Mouse (Mus musculus) heart, postnatal 0 days (tissue): ENCODE results near the gene Sntg2. TPM values are rescaled to one million over a fixed set of nuclear protein-coding genes. Genes with fewer than 3 reads are reported as not detected.

Experiments used
- ATAC-seq: fragments of 200-750 bp; cut with Nextera tagmentation; 2 replicates; pipeline ENCODE4 v1.8.0; 2017; ENCODE audit warnings: low read depth, moderate number of reproducible peaks, moderate library complexity; ENCODE audit not compliant: insufficient read depth
- DNase-seq: peaks from one replicate; pipeline ENCODE4 v3.0.0-alpha.2; 2016; ENCODE audit warnings: low spot score
- H3K27ac ChIP-seq: fragments of 300-500 bp; sonication (generic); 2 replicates; pipeline ENCODE4 v1.5.1; 2014; ENCODE audit warnings: low read depth, mild to moderate bottlenecking
- H3K27me3 ChIP-seq: fragments of 300-500 bp; sonication (generic); 2 replicates; pipeline ENCODE4 v1.6.1; 2014; ENCODE audit warnings: low read length, mixed read lengths; ENCODE audit not compliant: control insufficient read depth, insufficient read depth
- H3K36me3 ChIP-seq: fragments of 300-500 bp; sonication (generic); replicated peaks from 2 replicates; pipeline ENCODE4 v1.6.1; 2014; ENCODE audit warnings: low read length, mixed read lengths; ENCODE audit not compliant: control insufficient read depth, insufficient read depth
- H3K4me1 ChIP-seq: fragments of 300-500 bp; sonication (generic); 2 replicates; pipeline ENCODE4 v1.6.1; 2014; ENCODE audit warnings: antibody characterized with exemption; ENCODE audit not compliant: control insufficient read depth, insufficient read depth
- H3K4me2 ChIP-seq: fragments of 300-500 bp; sonication (generic); 2 replicates; pipeline ENCODE4 v1.6.1; 2014; ENCODE audit warnings: low read depth, mild to moderate bottlenecking, low read length, moderate library complexity
- H3K4me3 ChIP-seq: fragments of 300-500 bp; sonication (generic); 2 replicates; pipeline ENCODE4 v1.5.1; 2014; ENCODE audit warnings: low read depth, low read length
- H3K9ac ChIP-seq: fragments of 300-500 bp; sonication (generic); replicated peaks from 2 replicates; pipeline ENCODE4 v1.6.1; 2014; ENCODE audit warnings: low read depth, low read length, mixed read lengths
- H3K9me3 ChIP-seq: fragments of 300-500 bp; sonication (generic); replicated peaks from 2 replicates; pipeline ENCODE4 v1.6.1; 2016; ENCODE audit warnings: low read length; ENCODE audit not compliant: control insufficient read depth
- CTCF ChIP-seq: IDR thresholded peaks from 2 replicates; pipeline ENCODE4 v1.5.1; 2016; ENCODE audit warnings: antibody characterized with exemption, control low read depth, low read depth
- EP300 ChIP-seq: IDR thresholded peaks from 2 replicates; pipeline ENCODE4 v1.6.1; 2016; ENCODE audit warnings: antibody characterized with exemption, low read depth
- whole genome bisulfite sequencing: fragments of 180-500 bp; shearing (Covaris S2); extraction: QIAGEN DNeasy Blood & Tissue Kit; methylation state at CpG from one replicate; pipeline ENCODE4 v1.1.7; 2014; 5-methylcytosine and 5-hydroxymethylcytosine counted together
- polyA plus RNA-seq: library from polyadenylated mRNA; unstranded; fragments of >200 nt; fragmentation: Nextera tagmentation; extraction: Ambion mirVana; gene quantifications from 2 replicates; pipeline ENCODE4 v1.2.1, GENCODE M21; 2015
- total RNA-seq: library from RNA; depleted of rRNA; stranded (reverse); fragments of >200 nt; gene quantifications from 2 replicates; pipeline ENCODE4 v1.2.3, GENCODE M21; 2014; ENCODE audit warnings: low replicate concordance

Sntg2 gene
- total and polyA plus RNA-seq, 2 experiments from 2014 or later: 2.8 to 13.9 TPM

- no peaks in the 10 kb centered on the region for H3K36me3 ChIP-seq
- DNase-seq (no peak), ATAC-seq (no peak)
- no peaks in the 10 kb centered on the region for H3K9me3 ChIP-seq
- TF ChIP-seq EP300 (no peak), CTCF (no peak)
- no peaks in the 10 kb centered on the region for H3K27me3 ChIP-seq
- H3K4me3 ChIP-seq: no peak overlapping the region
- no peak overlapping the region for H3K9ac ChIP-seq
- H3K4me2 ChIP-seq: no peak overlapping the region
- no peaks in the 10 kb centered on the region for H3K4me1 ChIP-seq
- H3K27ac ChIP-seq: no peak overlapping the region
- 72% methylated on average over 3 of the region's 3 CpGs for WGBS
Observed at GRCm38 (mm10) chr12:30240891-30241290, 132.3 kb downstream of the Sntg2 start.

- H3K4me2 ChIP-seq: no peak overlapping the region
- 77% methylated on average over 2 of the region's 2 CpGs for WGBS
- TF ChIP-seq EP300 (no peak), CTCF (no peak)
- no peaks in the 10 kb centered on the region for H3K36me3 ChIP-seq
- H3K27ac ChIP-seq: no peak overlapping the region
- H3K27me3 ChIP-seq: no peaks in the 10 kb centered on the region
- no peak for ATAC-seq
- H3K4me1 ChIP-seq: no peaks in the 10 kb centered on the region
- H3K9me3 ChIP-seq: no peaks in the 10 kb centered on the region
- no peak overlapping the region for H3K4me3 ChIP-seq
- no peak overlapping the region for H3K9ac ChIP-seq
- no peak for DNase-seq
Observed at GRCm38 (mm10) chr12:30234940-30235339, 138.2 kb downstream of the Sntg2 start.

GRCm38 (mm10) chr12:30228004-30228403 is 145.2 kb downstream of the Sntg2 start:
- no peaks in the 10 kb centered on the region for H3K9me3 ChIP-seq
- H3K4me1 ChIP-seq: no peaks in the 10 kb centered on the region
- H3K9ac ChIP-seq: no peak overlapping the region
- WGBS: 92% methylated on average over 4 of the region's 4 CpGs
- no peak overlapping the region for H3K4me3 ChIP-seq
- no peak overlapping the region for H3K4me2 ChIP-seq
- ATAC-seq (no peak), DNase-seq (no peak)
- no peaks in the 10 kb centered on the region for H3K27me3 ChIP-seq
- no peak overlapping the region for H3K27ac ChIP-seq
- TF ChIP-seq CTCF: no peak
- TF ChIP-seq EP300: no peak
- H3K36me3 ChIP-seq: no peaks in the 10 kb centered on the region

DNA sequence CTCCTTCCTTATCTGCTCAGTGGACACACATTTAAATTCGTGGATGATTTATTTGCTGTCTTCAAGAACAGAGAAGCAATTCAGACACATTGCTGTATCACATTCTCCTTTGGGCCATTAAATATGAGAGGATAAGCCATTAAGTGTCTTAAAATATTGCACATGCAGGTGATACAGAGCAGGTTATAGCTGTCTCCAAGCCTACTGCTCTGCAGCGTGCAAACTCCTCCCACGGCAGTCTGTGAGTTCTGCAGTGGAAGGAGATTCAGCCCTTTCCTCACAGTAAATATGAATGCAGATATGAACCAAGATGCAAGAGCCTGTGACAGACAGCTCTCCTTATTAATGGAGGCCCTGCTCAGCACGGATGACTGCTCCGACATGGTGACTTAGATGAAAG is 146.9 kb downstream of the Sntg2 start:
- Histone ChIP-seq H3K4me2 (no peak overlapping the region), H3K9me3 (no peaks in the 10 kb centered on the region), H3K9ac (no peak overlapping the region), H3K27me3 (no peaks in the 10 kb centered on the region), H3K27ac (no peak overlapping the region), H3K36me3 (no peaks in the 10 kb centered on the region), H3K4me1 (no peaks in the 10 kb centered on the region), H3K4me3 (no peak overlapping the region)
- 72% methylated on average over 5 of the region's 5 CpGs for WGBS
- DNase-seq: no peak
- TF ChIP-seq EP300 (no peak), CTCF (no peak)
- ATAC-seq: no peak

DNA sequence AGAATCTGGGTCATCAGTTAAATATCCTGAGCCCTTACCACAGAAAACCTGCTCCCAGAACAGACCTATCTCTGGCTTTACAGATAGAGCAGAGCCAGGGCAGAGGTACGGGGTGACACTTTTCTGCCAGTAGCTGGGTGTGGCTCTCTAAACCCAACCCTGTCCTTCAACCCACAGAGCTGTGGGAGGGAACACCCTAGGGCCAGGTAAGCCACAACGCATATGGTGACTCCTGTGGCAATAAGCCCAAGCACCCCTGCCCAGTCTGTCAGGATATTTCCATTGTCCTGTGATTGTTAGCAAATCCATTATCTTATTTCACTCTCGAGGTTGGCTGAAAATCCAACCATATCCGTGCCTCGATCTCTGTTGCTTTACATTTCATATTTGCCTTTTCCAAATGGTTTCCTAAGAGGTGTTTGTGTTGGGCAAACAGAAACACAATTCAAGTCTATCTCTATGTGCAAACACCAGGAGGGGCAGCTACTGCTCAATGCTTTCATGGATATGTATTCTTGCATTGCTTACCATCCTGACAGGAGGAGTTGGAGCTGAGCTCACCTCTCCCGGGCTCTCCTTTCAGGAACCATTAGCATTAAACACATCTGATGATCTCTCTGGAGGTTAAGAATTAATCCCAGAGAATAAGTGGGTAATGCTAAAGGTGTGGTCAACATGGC is 156.3 kb downstream of the Sntg2 start:
- WGBS: 71% methylated on average over 6 of the region's 6 CpGs
- Histone ChIP-seq H3K4me3 (no peak overlapping the region), H3K4me2 (no peak overlapping the region), H3K9me3 (no peaks in the 10 kb centered on the region), H3K4me1 (no peaks in the 10 kb centered on the region), H3K9ac (no peak overlapping the region), H3K27me3 (no peaks in the 10 kb centered on the region), H3K36me3 (no peaks in the 10 kb centered on the region), H3K27ac (no peak overlapping the region)
- DNase-seq (no peak), ATAC-seq (no peak)
- TF ChIP-seq CTCF: no peak
- TF ChIP-seq EP300: no peak

DNA sequence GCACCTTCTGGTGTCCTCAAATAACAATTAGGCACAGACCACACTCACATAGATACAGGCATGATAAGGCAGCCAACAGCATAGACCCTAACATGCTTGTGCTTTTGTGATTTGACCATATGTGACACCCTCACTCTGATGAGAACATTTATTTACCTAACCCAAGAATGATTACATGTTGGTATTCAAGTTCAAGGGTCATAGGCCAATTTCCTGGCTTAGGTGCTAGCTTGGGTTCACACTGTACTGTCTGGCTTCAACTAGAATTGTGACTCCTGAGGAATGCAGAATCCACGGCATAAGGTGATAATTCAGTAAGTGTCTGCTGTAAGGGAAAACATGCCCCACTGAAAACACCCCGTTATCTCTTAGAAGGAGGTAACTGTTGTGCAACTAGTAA is 158.4 kb downstream of the Sntg2 start:
- H3K4me2 ChIP-seq: no peak overlapping the region
- no peak overlapping the region for H3K27ac ChIP-seq
- H3K4me3 ChIP-seq: no peak overlapping the region
- no peaks in the 10 kb centered on the region for H3K36me3 ChIP-seq
- no peaks in the 10 kb centered on the region for H3K4me1 ChIP-seq
- no peak overlapping the region for H3K9ac ChIP-seq
- WGBS: 43% methylated on average over 2 of the region's 2 CpGs
- no peak for ATAC-seq
- no peaks in the 10 kb centered on the region for H3K27me3 ChIP-seq
- DNase-seq: no peak
- TF ChIP-seq CTCF: no peak
- no peak for TF ChIP-seq EP300
- no peaks in the 10 kb centered on the region for H3K9me3 ChIP-seq
